Mouse (Mus musculus) liver, adult (tissue): ENCODE measurements around the gene Kif28.

Experiments
- GATA4 ChIP-seq: IDR thresholded peaks from 2 replicates; pipeline ENCODE4 v1.6.1; 2014; ENCODE audit warnings: mild to moderate bottlenecking, low read length; ENCODE audit not compliant: insufficient replicate concordance

Gene Kif28

DNA sequence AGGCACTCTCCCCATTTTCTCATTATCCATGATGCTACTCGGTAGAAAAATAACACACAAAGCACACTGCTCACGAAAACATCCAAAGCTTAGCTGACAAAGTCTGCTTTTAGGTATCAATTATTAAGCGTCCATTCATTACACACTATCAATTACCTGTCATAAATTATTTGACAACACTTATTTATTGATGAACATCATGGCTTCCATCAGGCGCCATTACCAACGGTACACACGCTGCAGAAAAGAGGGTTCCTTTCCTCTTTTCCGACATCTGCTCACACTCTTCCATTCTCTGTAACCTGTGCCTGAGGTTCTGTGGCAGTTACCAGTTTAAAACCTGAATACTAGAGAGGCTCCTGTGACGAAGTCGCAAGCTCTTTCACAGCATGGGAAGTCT, at the start of gene Kif28:
Gene Kif28 (minus strand): TSS at position 101 of the 400 bp plus-strand sequence.
- no peak for TF ChIP-seq GATA4

DNA sequence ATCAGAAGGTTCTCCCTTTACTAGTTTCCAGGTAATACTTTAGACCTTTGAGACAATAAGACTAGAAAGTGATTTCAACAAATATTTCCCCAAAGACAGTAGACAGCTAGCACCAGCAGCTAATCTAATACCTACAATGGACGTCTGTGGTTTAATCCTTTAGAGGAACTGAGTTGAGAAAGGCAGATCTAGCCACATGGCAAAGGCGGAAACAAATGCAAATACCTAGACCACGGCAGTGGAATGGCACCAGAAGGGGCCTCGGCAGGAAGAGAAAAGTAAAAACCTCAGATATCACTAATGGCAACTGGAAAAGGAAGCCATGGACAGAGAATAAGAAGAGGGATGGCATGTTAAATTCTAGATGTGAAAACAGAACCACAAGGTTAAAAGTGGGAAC, 42.2 kb upstream of the Kif28 start:
- no peak for TF ChIP-seq GATA4

DNA sequence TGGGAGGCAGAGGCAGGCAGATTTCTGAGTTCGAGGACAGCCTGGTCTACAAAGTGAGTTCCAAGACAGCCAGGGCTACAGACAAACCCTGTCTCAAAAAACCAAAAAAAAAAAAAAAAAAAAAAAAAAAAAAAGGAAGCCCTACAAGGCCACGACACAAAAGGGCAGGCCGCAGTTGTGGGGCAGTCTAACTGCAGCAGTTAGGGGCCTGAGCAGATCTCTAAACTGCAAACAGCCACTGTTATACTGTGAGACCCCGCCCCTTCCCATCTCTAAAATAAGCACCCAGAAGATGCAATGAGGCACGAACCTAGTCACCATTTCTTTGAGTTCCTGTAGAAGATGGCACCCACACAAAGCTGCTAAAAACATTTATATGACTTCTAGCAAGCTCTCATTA, 40.4 kb upstream of the Kif28 start:
- TF ChIP-seq GATA4, result no peak

DNA sequence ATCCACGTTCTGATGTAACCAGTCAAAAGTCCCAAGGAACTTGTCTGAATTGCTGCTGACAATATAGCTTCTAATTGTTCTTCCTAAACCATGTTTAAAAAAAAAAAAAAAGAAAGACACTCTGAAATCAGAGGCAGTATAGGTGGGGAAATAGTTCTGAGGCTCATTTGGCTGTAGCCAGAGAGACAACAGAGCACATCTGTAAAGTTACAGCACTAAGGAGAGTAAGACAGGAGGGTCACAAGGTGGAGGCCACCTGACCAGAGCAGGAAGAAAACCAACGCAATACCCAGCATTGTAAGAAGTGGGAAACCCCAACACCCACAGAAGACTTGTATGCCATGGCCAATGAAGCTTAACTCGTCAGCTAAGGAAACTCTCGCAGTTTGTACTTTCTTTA, 39.0 kb upstream of the Kif28 start:
- no peak for TF ChIP-seq GATA4

DNA sequence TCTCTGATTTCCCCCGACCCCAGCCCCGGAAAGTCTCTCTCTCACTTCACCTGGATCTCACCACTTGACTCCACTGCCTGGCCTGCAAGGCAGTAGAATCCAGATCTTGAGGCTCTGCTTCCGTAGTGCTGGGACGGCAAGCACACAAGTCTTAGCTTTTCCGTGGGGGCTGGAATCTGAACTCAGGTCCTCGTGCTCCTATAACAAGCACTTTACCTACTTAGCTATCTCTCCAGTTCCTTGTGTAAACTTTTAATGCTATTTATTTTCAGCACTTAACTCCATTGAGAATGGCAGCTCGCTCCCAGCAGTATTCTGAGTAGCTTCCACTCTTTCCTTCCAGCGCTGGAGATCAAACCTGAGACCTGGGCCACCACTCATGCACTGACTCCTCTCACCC, 31.8 kb upstream of the Kif28 start:
- no peak for TF ChIP-seq GATA4

DNA sequence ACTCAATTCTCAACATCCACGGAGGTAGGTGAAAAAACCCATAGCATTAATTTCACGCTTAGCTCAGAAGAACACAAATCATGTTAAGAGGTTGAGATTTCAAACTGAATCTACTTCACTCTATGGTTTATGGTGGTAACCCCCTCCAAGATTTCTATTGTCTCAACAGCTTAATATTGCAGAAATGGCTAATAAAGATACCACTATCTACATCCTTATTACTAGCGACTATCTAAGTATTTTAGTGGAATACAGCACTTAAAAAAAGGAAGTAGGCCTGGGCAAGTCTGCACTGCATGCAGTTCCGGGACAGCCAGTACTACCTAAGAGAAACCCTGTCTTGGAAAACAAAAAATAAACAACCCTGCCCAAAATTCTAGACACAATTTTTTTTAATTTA, 15.5 kb upstream of the Kif28 start:
- TF ChIP-seq GATA4, result no peak

DNA sequence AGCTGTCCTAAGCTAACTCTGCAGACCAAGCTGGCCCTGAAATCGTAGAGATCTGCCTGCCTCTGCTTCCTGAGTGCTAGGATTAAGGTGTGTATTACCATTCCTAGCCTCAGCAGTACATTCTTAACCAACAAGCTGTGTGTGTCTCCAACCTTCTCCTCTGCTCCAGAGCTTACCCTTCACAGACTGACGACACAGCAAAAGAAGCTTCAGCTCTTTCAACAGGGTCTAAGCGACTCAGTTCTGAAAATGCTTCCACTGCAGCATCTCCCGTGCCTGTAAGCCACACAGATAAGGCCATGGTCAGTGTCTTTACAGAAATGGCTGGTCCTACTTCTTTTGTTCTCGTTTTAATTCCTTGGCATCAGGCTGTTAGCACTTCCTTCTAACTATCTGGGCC, 15.0 kb upstream of the Kif28 start:
- no peak for TF ChIP-seq GATA4

DNA sequence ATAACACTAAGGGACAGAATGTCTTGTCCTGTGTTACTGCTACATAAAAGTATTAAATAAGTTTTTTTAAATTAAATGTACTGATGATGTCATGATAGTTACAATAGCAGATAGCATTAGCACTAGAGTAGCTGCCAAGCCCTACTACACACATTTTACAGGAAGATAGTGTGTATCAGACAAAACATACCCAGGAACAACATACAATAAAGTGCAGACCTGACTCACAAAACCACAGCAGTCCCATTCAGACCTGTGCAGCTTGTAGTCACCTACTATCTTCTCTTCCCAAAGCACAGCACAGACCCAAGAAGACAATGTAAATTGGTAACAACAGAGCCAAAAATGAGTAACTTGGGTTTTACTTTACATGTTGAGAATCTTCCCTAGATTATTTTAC, 11.4 kb upstream of the Kif28 start:
- no peak for TF ChIP-seq GATA4

DNA sequence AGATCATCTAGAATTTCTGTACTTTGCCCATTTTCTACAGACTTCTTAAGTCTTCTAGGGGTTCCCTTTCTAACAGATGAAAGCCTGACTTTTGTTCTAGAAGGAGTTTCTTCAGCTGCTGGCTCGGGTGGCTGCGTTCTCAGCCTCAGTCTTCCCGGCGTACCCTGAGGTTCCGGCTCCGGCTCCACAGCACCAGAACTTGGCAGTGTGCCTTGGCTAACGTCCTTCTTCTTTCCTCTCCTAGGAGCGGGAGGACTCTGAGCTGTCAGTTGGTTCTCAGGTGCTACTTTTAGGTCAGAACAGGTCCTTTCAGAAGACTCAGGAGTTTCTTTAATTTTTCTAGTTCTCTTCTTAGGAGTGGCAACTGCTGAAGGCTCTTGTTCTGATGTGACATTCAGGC, 7.9 kb upstream of the Kif28 start:
- no peak for TF ChIP-seq GATA4

DNA sequence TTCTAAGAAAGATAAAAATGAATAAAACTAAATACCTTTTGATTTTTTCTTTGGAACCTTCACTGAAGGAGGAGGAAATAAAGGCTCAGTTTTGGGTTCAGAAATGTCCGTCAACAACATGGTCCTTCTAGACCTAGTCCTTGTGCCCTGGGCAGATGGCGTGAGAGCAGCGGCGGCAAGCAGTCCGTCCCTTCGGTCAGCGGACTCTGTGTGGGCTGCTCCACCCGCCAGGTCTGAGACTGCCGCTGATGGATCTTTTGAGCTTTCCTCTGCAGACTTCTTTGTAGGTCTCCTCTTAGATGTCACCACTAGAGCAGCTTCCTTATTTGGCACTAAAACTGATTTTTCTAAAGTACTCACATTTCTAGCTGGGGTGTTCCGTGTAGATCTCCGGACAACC, 7.2 kb upstream of the Kif28 start:
- no peak for TF ChIP-seq GATA4

DNA sequence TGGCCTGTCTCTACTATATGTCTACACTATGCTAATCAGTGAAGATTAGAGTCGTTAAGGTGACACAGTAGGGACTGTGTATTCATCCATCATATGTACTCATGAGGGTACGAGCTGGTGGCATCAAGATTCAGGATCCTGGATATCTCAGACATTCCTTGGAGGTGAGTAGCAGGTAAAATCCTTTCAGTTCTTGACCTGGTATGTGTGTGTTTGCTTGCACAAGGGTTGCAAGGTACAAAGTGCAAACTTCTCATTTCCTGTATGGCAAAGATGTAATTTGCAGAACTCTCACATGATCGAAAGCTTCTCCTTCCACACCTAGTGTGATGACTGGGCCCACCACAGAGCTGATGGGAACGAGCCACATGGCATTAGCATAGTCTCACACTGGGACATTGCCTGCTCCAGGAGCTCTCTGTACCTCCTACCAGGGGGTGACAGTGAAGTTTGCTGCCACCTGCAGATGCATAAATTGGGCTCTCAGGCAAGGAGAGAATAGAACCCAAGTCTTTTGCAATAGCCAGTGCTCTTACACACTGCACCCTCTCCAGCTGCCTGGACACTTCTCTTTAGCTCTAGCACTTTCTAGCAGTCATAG, 1.4 kb downstream of the Kif28 start:
- no peak for TF ChIP-seq GATA4

DNA sequence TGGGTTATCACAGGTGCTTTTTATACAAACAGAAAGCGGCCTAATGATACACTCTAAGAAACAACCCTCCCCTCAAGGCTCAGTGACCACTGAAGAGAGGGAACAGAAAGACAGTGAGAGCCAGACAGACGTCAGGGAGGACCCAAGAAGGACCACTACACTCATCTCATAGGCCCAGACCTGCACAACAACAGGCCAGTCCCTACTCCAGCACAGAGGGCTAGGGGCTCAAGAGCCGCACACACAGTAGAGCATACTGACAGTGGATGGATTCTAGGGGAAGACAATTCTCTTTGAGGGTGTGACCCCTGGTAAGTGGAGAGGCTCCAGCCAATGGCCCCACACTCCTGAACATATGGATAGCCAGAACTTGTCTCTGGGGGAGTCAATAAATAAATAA, 8.6 kb downstream of the Kif28 start:
- TF ChIP-seq GATA4, result no peak

DNA sequence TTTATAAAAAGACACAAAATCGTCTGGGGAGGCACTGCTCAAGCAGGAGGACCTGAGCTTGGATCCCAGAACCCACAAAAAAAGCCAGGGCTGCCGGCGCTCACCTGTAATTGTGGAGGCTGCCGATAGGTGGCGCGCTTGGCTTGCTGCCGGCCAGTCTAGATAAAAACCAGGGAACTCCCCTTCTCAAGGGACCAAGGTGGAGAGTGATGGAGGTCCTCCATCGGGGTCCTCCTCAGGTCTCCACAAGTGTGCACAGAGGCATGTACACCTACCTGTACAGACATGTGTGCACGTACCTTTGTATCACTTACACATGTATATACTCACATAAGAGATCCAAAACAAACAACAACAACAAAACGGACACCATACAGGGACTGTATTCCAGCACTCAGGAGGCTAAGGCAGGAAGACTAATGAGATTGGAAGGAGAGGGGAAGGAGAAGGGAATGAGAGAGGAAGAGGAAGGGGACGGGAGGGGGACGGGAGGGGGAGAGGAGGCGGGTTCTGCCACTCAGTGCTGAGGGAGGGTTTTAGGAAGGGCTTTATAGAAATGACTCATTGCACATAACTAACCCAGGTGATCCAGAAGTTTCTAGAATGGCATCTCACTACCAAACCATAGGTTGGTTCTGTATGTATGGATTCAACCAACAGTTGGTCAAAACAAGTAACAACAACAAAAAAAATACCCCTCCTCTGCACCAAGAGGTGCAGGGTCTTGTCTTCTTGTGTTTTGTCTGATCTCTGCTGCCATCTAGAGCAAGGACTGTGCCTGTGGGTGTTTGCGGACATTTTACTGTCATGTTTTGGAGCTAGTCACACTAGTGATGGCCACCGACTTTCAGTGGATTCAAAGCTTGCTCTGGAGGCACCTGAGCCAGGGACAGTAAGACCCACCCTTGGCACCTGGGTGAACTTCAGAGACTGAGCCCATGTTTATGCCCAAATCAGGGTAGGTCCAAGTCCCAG, 10.3 kb downstream of the Kif28 start:
- TF ChIP-seq GATA4, result no peak

DNA sequence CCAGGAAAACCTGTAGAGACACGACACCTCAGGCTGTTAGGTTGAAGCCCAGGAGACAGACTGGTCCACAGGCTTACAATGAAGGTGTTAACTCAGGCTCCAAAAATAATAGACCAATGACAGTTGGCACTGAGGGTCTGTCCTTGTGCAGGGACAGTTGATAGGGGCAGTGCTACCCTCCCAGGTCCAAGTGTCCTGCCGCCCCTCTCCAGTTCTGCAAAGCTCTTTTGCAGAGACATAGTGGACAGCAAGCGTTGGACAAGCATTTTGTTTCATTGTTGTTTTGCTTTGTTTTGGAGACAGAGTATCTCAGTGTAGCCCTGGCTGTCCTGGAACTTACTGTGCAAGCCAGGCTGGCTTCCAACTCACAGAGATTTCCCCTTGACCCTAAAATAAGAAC, 13.7 kb downstream of the Kif28 start:
- TF ChIP-seq GATA4, result no peak

DNA sequence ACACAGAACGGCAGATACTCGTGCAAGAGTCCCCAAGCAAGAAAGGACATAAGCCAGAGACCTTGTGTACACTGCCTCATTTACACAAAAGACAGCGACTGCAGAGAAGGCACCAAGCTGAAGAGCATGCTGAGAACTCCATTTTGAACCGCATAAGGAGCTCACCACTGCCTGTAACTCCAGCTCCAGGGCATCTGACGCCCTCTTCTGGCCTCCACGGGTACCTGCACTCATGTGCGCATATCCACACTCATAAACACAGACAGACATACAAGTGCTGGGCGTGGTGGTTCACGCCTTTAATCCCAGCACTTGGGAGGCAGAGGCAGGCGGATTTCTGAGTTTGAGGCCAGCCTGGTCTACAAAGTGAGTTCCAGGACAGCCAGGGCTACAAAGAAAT, 16.4 kb downstream of the Kif28 start:
- TF ChIP-seq GATA4, result no peak

DNA sequence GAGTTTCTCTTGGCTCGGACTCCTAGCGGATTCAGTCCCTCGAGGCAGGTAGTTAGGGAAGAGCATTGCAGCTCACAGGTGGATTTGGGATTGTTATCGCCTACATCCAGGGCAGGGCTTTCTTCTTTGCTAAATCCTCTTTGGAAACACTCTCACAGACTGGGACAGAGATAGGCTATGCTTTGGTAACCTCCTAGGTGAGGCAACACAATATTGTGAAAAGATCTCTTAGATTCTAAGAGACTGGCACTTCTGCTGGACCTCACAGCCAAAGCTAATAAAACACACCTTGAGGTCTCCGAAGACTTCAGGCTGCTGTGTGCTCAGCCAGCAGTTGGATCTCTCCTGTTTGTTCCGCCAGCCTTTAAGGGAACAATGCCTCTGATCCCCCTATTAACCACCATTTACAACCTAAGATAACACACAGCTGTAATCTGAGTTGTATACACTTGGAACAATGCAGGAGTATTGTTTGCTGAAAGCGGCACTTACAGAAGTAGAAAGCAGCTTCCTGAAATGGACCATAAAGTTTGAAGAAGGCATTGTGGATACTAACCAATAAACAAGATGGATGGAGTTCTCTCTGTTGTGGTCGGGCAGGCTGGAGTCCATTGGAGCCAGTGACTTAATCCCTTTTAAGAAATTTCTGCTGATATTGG, 22.1 kb downstream of the Kif28 start:
- TF ChIP-seq GATA4, result no peak
